Comparison of ENCODE assay signal across 9 mouse cellular contexts in the genomic region with DNA sequence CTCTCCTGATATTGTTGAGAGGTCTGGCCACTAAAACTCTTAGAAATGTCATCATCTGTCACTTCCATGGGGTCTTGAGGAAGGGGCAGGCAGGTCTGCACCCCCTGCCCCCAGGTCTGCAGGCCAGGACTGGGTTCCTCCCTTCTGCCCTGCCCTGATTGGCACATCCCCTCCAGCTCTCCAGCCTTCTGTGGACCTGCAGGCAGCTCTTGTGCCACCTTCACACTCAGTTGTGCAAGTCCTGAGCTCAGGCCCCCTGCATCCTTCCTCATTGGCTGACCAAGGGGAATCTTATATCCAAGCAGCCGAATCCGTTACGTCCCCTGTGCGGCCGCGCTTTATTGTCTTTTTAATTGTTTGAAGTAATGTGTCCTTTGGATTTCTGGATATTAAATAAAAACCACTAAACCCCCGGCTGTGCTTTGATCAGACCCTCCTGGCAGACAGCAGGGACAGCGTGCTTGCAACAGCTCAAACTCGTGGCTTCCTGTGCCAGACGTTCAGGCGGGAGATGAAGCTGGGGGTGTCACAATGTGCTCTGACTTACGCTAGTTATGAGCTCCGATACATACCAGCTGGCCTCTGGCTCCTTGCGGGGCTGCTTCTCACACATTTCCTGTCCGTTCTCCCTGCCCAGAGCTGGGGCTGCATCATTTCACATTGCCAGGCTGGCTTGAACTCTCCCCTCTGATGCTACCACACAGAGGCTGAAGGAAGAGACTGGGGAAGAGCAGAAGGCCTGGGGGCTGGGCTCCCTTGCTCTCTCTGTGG. TPM values are rescaled to one million over a fixed set of nuclear protein-coding genes. Genes with fewer than 3 reads are reported as not detected.
DNase-seq lines count a peak whose midpoint lies in the region; ATAC-seq and TF ChIP-seq lines count a peak whose summit lies in the region.
"Had no signal": no experiment of that assay in that cellular context is flagged by ENCODE, and none has a peak within 500 bp of the region (broad histone marks: within the 10 kb centered on the region; RNA-seq: fewer than 3 reads in every experiment).

No protein-coding gene starts in this region.

- H3K4me1 ChIP-seq in forebrain, embryonic 12.5 days = peaks cover 46% of the 10 kb centered on the region
- H3K4me1 ChIP-seq in forebrain, embryonic 10.5 days = peaks cover 57% of the 10 kb centered on the region

- 66% methylated on average over 15 of the region's 15 CpGs for WGBS in forebrain, embryonic 12.5 days
- WGBS in forebrain, embryonic 10.5 days = 68% methylated on average over 15 of the region's 15 CpGs

- H3K27ac ChIP-seq in forebrain, embryonic 12.5 days = 0 out of 2 replicates have a peak overlapping the region, but pooled peaks have one; percentile 21
- H3K27ac ChIP-seq in forebrain, embryonic 10.5 days = no peak overlapping the region
- no peak overlapping the region for H3K27ac ChIP-seq in left cerebral cortex, adult 2 months

- TF ChIP-seq CTCF in left cerebral cortex, adult 2 months (IDR thresholded peaks at IDR 0.05) = no peak

- peaks cover 24% of the 10 kb centered on the region for H3K27me3 ChIP-seq in forebrain, embryonic 12.5 days
- H3K27me3 ChIP-seq in forebrain, embryonic 10.5 days (ENCODE audit: poor library complexity, severe bottlenecking) = peaks cover 44% of the 10 kb centered on the region

- DNase-seq in forebrain, embryonic 10.5 days (ENCODE audit: extremely low spot score, low spot score) = no peak
- peak; percentile 37 for DNase-seq in urinary bladder, postnatal 14 days (ENCODE audit: low spot score)
- no peak for DNase-seq in urinary bladder, adult 18-20 months (ENCODE audit: low spot score in 2 of 2)
- DNase-seq in lung, postnatal 4 days = peak; percentile 65 to 86
- DNase-seq in thymus, postnatal 4 days = peak; percentile 72
- DNase-seq in right cerebral cortex, postnatal 14 days = no peak
- DNase-seq in left cerebral cortex, adult 2 months (ENCODE audit: extremely low spot score in 1 of 2, low spot score in 2 of 2) = no peak
- DNase-seq: right cerebral cortex, postnatal 4 days had no signal

- H3K36me3 ChIP-seq in forebrain, embryonic 12.5 days (replicated peaks) = no peaks in the 10 kb centered on the region
- no peaks in the 10 kb centered on the region for H3K36me3 ChIP-seq in forebrain, embryonic 10.5 days (replicated peaks)

- no peak overlapping the region for H3K4me2 ChIP-seq in forebrain, embryonic 12.5 days

- H3K9me3 ChIP-seq in forebrain, embryonic 12.5 days = no peaks in the 10 kb centered on the region
- 0 out of 2 replicates have a peak, but pooled peaks cover 3% of the 10 kb centered on the region for H3K9me3 ChIP-seq in forebrain, embryonic 10.5 days

- H3K4me3 ChIP-seq in forebrain, embryonic 12.5 days (replicated peaks) = no peak overlapping the region
- no peak overlapping the region for H3K4me3 ChIP-seq in forebrain, embryonic 10.5 days
- H3K4me3 ChIP-seq in left cerebral cortex, adult 2 months = no peak overlapping the region

- ATAC-seq in forebrain, embryonic 12.5 days (ENCODE audit: low FRiP score) = no peak

- H3K9ac ChIP-seq in forebrain, embryonic 12.5 days = no peak overlapping the region

- intact Hi-C loops in left cerebral cortex, adult 2 months (cut with DNase I) = no loop called here

RNA-seq across cellular contexts. Expression of a gene that starts 8.4 kb away (rescaled TPM):
- 0.60 and 0.61 TPM in 2 replicates for polyA plus RNA-seq in forebrain, embryonic 12.5 days (2016; fragmentation: Nextera tagmentation; extraction: Ambion mirVana)
- polyA plus RNA-seq in forebrain, embryonic 10.5 days (2016; fragmentation: Nextera tagmentation; extraction: Ambion mirVana) = 1.0 TPM in 2 replicates
- 1 to 10 TPM; 6.8 to 7.1 TPM for total RNA-seq in left cerebral cortex, adult 2 months (2021)

Comparison
In these comparisons a context has a peak if more than half of its experiments do, and no peak if none do; other contexts are left out.
1. DNase-seq: peak in urinary bladder, postnatal 14 days (single experiment), lung, postnatal 4 days (2 of 2) and thymus, postnatal 4 days (single experiment); none in forebrain, embryonic 10.5 days (single experiment), urinary bladder, adult 18-20 months (0 of 2), right cerebral cortex, postnatal 14 days (single experiment) and left cerebral cortex, adult 2 months (0 of 2).